In genomic region chr4:134127793-134128192, GRCm38 (mm10) we compare ENCODE assay signal across 8 mouse cellular contexts. TPM values are rescaled to one million over a fixed set of nuclear protein-coding genes. Genes with fewer than 3 reads are reported as not detected.
DNase-seq lines count a peak whose midpoint lies in the region; ATAC-seq and TF ChIP-seq lines count a peak whose summit lies in the region.

No protein-coding gene starts in this region.

- no peak for TF ChIP-seq CTCF in layer of hippocampus, adult 2 months (conservative IDR thresholded peaks at IDR 0.05)
- no peak for TF ChIP-seq CTCF in cortical plate, adult 2 months (IDR thresholded peaks at IDR 0.05; ENCODE audit: extremely low read depth, insufficient read depth, low read length)

- peak overlapping the region; percentile 84 for H3K9ac ChIP-seq in hindbrain, embryonic 14.5 days
- peak overlapping the region; percentile 95 for H3K9ac ChIP-seq in midbrain, embryonic 15.5 days

- DNase-seq in layer of hippocampus, adult 2 months (ENCODE audit: low spot score in 2 of 2), result no peak
- DNase-seq in layer of hippocampus, adult 8-10 months (ENCODE audit: low spot score in 2 of 2), result no peak
- no peak for DNase-seq in hindbrain, embryonic 14.5 days (ENCODE audit: low spot score)
- DNase-seq in gastrocnemius, postnatal 25 days, result no peak
- no peak for DNase-seq in spleen, postnatal 36 days (ENCODE audit: low spot score in 2 of 2)
- DNase-seq in left cerebral cortex, adult 8-10 months (ENCODE audit: low spot score in 2 of 2), result no peak

- no peak for TF ChIP-seq POLR2A in cortical plate, adult 2 months (IDR thresholded peaks at IDR 0.05; ENCODE audit: extremely low read depth, insufficient read depth, low read length)

- H3K27ac ChIP-seq in layer of hippocampus, adult 2 months, result peak overlapping the region; percentile 98
- H3K27ac ChIP-seq in cortical plate, adult 2 months (ENCODE audit: insufficient read depth, low read length), result peak overlapping the region; percentile 86
- H3K27ac ChIP-seq in hindbrain, embryonic 14.5 days, result no peak overlapping the region
- peak overlapping the region; percentile 80 for H3K27ac ChIP-seq in midbrain, embryonic 15.5 days

- no peak for ATAC-seq in hindbrain, embryonic 14.5 days (ENCODE audit: low FRiP score)
- ATAC-seq in midbrain, embryonic 15.5 days (replicated peaks), result no peak

- no peaks in the 10 kb centered on the region for H3K9me3 ChIP-seq in hindbrain, embryonic 14.5 days (ENCODE audit: control insufficient read depth, low read length)
- no peaks in the 10 kb centered on the region for H3K9me3 ChIP-seq in midbrain, embryonic 15.5 days

- H3K27me3 ChIP-seq in hindbrain, embryonic 14.5 days (ENCODE audit: control insufficient read depth, insufficient read depth, low read length), result no peaks in the 10 kb centered on the region
- no peaks in the 10 kb centered on the region for H3K27me3 ChIP-seq in midbrain, embryonic 15.5 days (replicated peaks)

- H3K36me3 ChIP-seq in hindbrain, embryonic 14.5 days (replicated peaks; ENCODE audit: control insufficient read depth, insufficient read depth), result peaks cover 13% of the 10 kb centered on the region
- H3K36me3 ChIP-seq in midbrain, embryonic 15.5 days (replicated peaks), result no peaks in the 10 kb centered on the region

- H3K4me2 ChIP-seq in hindbrain, embryonic 14.5 days (replicated peaks), result peak overlapping the region; percentile 71
- peak overlapping the region; percentile 91 for H3K4me2 ChIP-seq in midbrain, embryonic 15.5 days

- peak overlapping the region; percentile 91 for H3K4me3 ChIP-seq in layer of hippocampus, adult 2 months
- H3K4me3 ChIP-seq in cortical plate, adult 2 months (ENCODE audit: insufficient read depth, low read length), result peak overlapping the region; percentile 80
- H3K4me3 ChIP-seq in hindbrain, embryonic 14.5 days (replicated peaks; ENCODE audit: low read length), result peak overlapping the region; percentile 71
- H3K4me3 ChIP-seq in midbrain, embryonic 15.5 days, result peak overlapping the region; percentile 88

- H3K4me1 ChIP-seq in cortical plate, adult 2 months (ENCODE audit: control insufficient read depth, insufficient read depth, low read length), result peaks cover 4% of the 10 kb centered on the region; the same call in 1 of the 2 replicates
- peaks cover 18% of the 10 kb centered on the region for H3K4me1 ChIP-seq in hindbrain, embryonic 14.5 days (replicated peaks; ENCODE audit: control insufficient read depth, insufficient read depth, low read length)
- H3K4me1 ChIP-seq in midbrain, embryonic 15.5 days, result peaks cover 29% of the 10 kb centered on the region

- 63% methylated on average over 8 of the region's 8 CpGs for WGBS in hindbrain, embryonic 14.5 days
- 55% methylated on average over 8 of the region's 8 CpGs for WGBS in midbrain, embryonic 15.5 days

RNA-seq across cellular contexts. Expression of gene Sh3bgrl3, which starts 0.8 kb away (rescaled TPM):
- 100 to 1,000 TPM; 257 to 267 TPM for total RNA-seq in layer of hippocampus, adult 2 months (2021)
- 100 to 1,000 TPM; 185 to 289 (median 252) TPM for total RNA-seq in layer of hippocampus, adult 8-10 months (2022)
- 487 and 489 TPM in 2 replicates for polyA plus RNA-seq in cortical plate, adult 2 months (2012; rRNA removed)
- 429 and 442 TPM in 2 replicates for polyA plus RNA-seq in hindbrain, embryonic 14.5 days (2014; fragmentation: Nextera tagmentation; extraction: Ambion mirVana)
- 386 and 393 TPM in 2 replicates for polyA plus RNA-seq in midbrain, embryonic 15.5 days (2015; fragmentation: Nextera tagmentation; extraction: Ambion mirVana)
- 10 to 100 TPM; 19.1 to 26.6 TPM for total RNA-seq in gastrocnemius, postnatal 25 days (2021)
- total RNA-seq in left cerebral cortex, adult 8-10 months (2022), result 100 to 1,000 TPM; 192 to 255 (median 224) TPM

RNA-seq across cellular contexts. Expression of gene Ubxn11, which starts 25.4 kb away (rescaled TPM):
- total RNA-seq in layer of hippocampus, adult 2 months (2021), result 10 to 100 TPM; 34.0 to 42.4 TPM
- 10 to 100 TPM; 34.7 to 39.5 (median 35.6) TPM for total RNA-seq in layer of hippocampus, adult 8-10 months (2022)
- polyA plus RNA-seq in cortical plate, adult 2 months (2012; rRNA removed), result 45.4 and 51.3 TPM in 2 replicates
- polyA plus RNA-seq in hindbrain, embryonic 14.5 days (2014; fragmentation: Nextera tagmentation; extraction: Ambion mirVana), result 17.5 and 22.2 TPM in 2 replicates
- 17.2 and 19.1 TPM in 2 replicates for polyA plus RNA-seq in midbrain, embryonic 15.5 days (2015; fragmentation: Nextera tagmentation; extraction: Ambion mirVana)
- 1 to 10 TPM; 1.0 to 1.3 TPM for total RNA-seq in gastrocnemius, postnatal 25 days (2021)
- 10 to 100 TPM; 33.5 to 51.3 (median 43.0) TPM for total RNA-seq in left cerebral cortex, adult 8-10 months (2022)

RNA-seq across cellular contexts. Expression of gene Cd52, which starts 32.9 kb away (rescaled TPM):
- 1 to 10 TPM; 1.1 to 3.8 TPM for total RNA-seq in layer of hippocampus, adult 2 months (2021)
- total RNA-seq in layer of hippocampus, adult 8-10 months (2022), result 10 to 100 TPM in 2 of 4 experiments, 1 to 10 TPM in 2; 1.2 to 52.4 (median 18.2) TPM
- polyA plus RNA-seq in cortical plate, adult 2 months (2012; rRNA removed), result 4.2 and 5.5 TPM in 2 replicates
- polyA plus RNA-seq in hindbrain, embryonic 14.5 days (2014; fragmentation: Nextera tagmentation; extraction: Ambion mirVana), result 1.7 and 2.4 TPM in 2 replicates
- 2.1 and 2.8 TPM in 2 replicates for polyA plus RNA-seq in midbrain, embryonic 15.5 days (2015; fragmentation: Nextera tagmentation; extraction: Ambion mirVana)
- total RNA-seq in gastrocnemius, postnatal 25 days (2021), result 1 to 10 TPM in 1 of 2 experiments, under 1 TPM in 1; 0.61 to 1.2 TPM
- total RNA-seq in left cerebral cortex, adult 8-10 months (2022), result 10 to 100 TPM in 2 of 4 experiments, 1 to 10 TPM in 2; 2.5 to 32.5 (median 12.8) TPM

RNA-seq across cellular contexts. Expression of gene Cep85, which starts 59.1 kb away (rescaled TPM):
- 10 to 100 TPM; 14.3 to 17.2 TPM for total RNA-seq in layer of hippocampus, adult 2 months (2021)
- total RNA-seq in layer of hippocampus, adult 8-10 months (2022), result 10 to 100 TPM; 16.6 to 19.8 (median 18.6) TPM
- 16.0 and 22.2 TPM in 2 replicates for polyA plus RNA-seq in cortical plate, adult 2 months (2012; rRNA removed)
- polyA plus RNA-seq in hindbrain, embryonic 14.5 days (2014; fragmentation: Nextera tagmentation; extraction: Ambion mirVana), result 19.2 and 20.3 TPM in 2 replicates
- polyA plus RNA-seq in midbrain, embryonic 15.5 days (2015; fragmentation: Nextera tagmentation; extraction: Ambion mirVana), result 18.7 and 19.2 TPM in 2 replicates
- 10 to 100 TPM; 38.9 to 63.2 TPM for total RNA-seq in gastrocnemius, postnatal 25 days (2021)
- total RNA-seq in left cerebral cortex, adult 8-10 months (2022), result 10 to 100 TPM; 17.1 to 18.7 (median 17.7) TPM

Comparison
In these comparisons a context has a peak if more than half of its experiments do, and no peak if none do; other contexts are left out.
1. RNA of gene Sh3bgrl3, which starts 0.8 kb away (total RNA-seq): 185 to 289 TPM in layer of hippocampus, adult 8-10 months, 257 to 267 TPM in layer of hippocampus, adult 2 months and 192 to 255 TPM in left cerebral cortex, adult 8-10 months; 19.1 to 26.6 TPM in gastrocnemius, postnatal 25 days; every median in the first group is over 4 times any median in the second.
2. RNA of gene Ubxn11, which starts 25.4 kb away (total RNA-seq): 33.5 to 51.3 TPM in left cerebral cortex, adult 8-10 months, 34.0 to 42.4 TPM in layer of hippocampus, adult 2 months and 34.7 to 39.5 TPM in layer of hippocampus, adult 8-10 months; 1.0 to 1.3 TPM in gastrocnemius, postnatal 25 days; every median in the first group is over 10 times any median in the second.
3. Peak in every context shown above with its lines, with median percentiles within 50 percentile points of each other: H3K4me3 ChIP-seq.